Mouse (Mus musculus) cerebral cortex, adult 2 months (tissue): ENCODE results near the gene Olfr571.

Experiments used
- WGBS: fragments of 180-500 bp; shearing (Covaris S2); methylation state at CpG from one replicate; pipeline ENCODE4 v1.1.7; 2018; 5-methylcytosine and 5-hydroxymethylcytosine counted together

Olfr571 gene

GRCm38 (mm10) chr7:102917032-102917875, at the start of gene Olfr571:
Gene Olfr571, minus strand, starts transcription at chr7:102917536.
- WGBS, result 68% methylated on average over 4 of the region's 4 CpGs

- 61% methylated on average over 2 of the region's 2 CpGs for WGBS
These were observed 45.0 kb upstream of the Olfr571 start, which contains the start of gene Olfr576 for GRCm38 (mm10) chr7:102962360-102962759. Gene Olfr576, plus strand, starts transcription at chr7:102962660.

GRCm38 (mm10) chr7:102958593-102958992, 41.3 kb upstream of the Olfr571 start, which contains the start of gene Olfr575:
Gene Olfr575, minus strand, starts transcription at chr7:102958775.
- 61% methylated on average over 1 of the region's 1 CpGs for WGBS

- WGBS, result 78% methylated on average over 3 of the region's 3 CpGs
These were observed 40.8 kb upstream of the Olfr571 start for GRCm38 (mm10) chr7:102958137-102958536.

GRCm38 (mm10) chr7:102950732-102951131, 33.4 kb upstream of the Olfr571 start:
- WGBS, result 79% methylated on average over 1 of the region's 1 CpGs

GRCm38 (mm10) chr7:102948167-102948566, 30.8 kb upstream of the Olfr571 start, which contains the start of gene Olfr574:
Gene Olfr574, plus strand, starts transcription at chr7:102948467.
- WGBS, result 97% methylated on average over 1 of the region's 1 CpGs

GRCm38 (mm10) chr7:102943417-102943816, 26.1 kb upstream of the Olfr571 start:
- 86% methylated on average over 1 of the region's 1 CpGs for WGBS

- 94% methylated on average over 2 of the region's 2 CpGs for WGBS
These were observed 25.1 kb upstream of the Olfr571 start, which contains the start of gene Olfr573-ps1 for GRCm38 (mm10) chr7:102942475-102942874. Gene Olfr573-ps1, minus strand, starts transcription at chr7:102942575.

- WGBS, result 71% methylated on average over 3 of the region's 3 CpGs
These were observed 9.8 kb upstream of the Olfr571 start for GRCm38 (mm10) chr7:102927105-102927504.

- WGBS, result 75% methylated on average over 1 of the region's 1 CpGs
These were observed 6.8 kb upstream of the Olfr571 start, which contains the start of gene Olfr572 for GRCm38 (mm10) chr7:102924109-102924508. Gene Olfr572, plus strand, starts transcription at chr7:102924409.

GRCm38 (mm10) chr7:102919632-102920031, 2.3 kb upstream of the Olfr571 start:
- 10% methylated on average over 1 of the region's 1 CpGs for WGBS

GRCm38 (mm10) chr7:102916405-102916804, 931 bp downstream of the Olfr571 start:
- WGBS, result 72% methylated on average over 5 of the region's 5 CpGs

GRCm38 (mm10) chr7:102915261-102915660, 2.1 kb downstream of the Olfr571 start:
- WGBS, result 35% methylated on average over 1 of the region's 1 CpGs

GRCm38 (mm10) chr7:102890782-102891181, 26.6 kb downstream of the Olfr571 start, which contains the start of gene Olfr569:
Gene Olfr569, minus strand, starts transcription at chr7:102890882.
- WGBS, result 64% methylated on average over 3 of the region's 3 CpGs

GRCm38 (mm10) chr7:102876822-102877221, 40.5 kb downstream of the Olfr571 start, which contains the start of gene Olfr568:
Gene Olfr568, plus strand, starts transcription at chr7:102877122.

GRCm38 (mm10) chr7:102858665-102859064, 58.7 kb downstream of the Olfr571 start, which contains the start of gene Olfr566:
Gene Olfr566, minus strand, starts transcription at chr7:102858765.
- 79% methylated on average over 1 of the region's 1 CpGs for WGBS
